Mouse (Mus musculus) right cerebral cortex, postnatal 4 days (tissue): ENCODE data around the gene Lrrfip1.

Experiments used
- DNase-seq: peaks from one replicate; pipeline ENCODE4 v3.0.0-alpha.2; 2022

Lrrfip1 gene

GRCm38 (mm10) chr1:91088027-91088426 is 89.5 kb downstream of the Lrrfip1 start:
- DNase-seq, result no peak

DNA sequence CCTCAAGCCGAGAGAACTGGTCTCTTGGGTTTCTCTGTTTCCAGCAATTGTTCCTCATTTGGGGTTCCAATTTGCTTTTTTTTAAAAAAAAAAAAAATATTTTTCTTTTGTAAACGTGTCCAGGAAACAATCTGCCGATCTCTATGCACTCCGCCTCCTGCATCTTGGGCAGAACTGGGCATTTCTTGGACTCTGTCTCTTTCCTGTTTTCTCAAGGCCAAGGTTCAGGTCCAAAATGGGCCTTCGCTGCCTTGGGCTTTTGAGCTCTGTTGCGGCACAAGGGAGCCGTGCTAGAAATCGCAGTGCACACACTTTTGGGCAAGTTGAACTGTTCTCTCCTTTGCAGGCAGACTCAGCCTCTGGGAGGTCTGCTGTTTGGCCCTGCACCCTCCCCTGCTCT is 90.4 kb downstream of the Lrrfip1 start:
- DNase-seq, result no peak

GRCm38 (mm10) chr1:91090456-91090855 is 91.9 kb downstream of the Lrrfip1 start:
- no peak for DNase-seq

DNA sequence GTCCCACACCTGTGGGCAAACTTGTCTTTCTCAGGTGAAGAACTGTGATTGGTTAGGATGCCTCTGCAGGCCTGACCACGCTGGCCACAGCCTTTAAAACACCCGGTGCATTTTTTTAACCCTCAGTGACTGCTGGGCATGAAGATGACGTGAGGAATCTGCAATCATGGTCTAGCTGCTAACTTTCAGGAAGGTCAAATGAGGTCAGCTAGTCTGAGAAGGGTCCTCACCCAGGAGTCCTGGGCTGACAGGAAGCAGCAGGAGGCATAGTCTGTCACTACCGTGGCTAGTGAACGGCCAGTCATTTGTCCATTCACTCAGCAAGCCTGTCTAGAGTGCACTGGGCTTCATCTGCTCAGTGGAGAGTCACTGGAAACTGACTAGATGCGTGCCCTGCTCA is 93.9 kb downstream of the Lrrfip1 start:
- DNase-seq, result no peak

DNA sequence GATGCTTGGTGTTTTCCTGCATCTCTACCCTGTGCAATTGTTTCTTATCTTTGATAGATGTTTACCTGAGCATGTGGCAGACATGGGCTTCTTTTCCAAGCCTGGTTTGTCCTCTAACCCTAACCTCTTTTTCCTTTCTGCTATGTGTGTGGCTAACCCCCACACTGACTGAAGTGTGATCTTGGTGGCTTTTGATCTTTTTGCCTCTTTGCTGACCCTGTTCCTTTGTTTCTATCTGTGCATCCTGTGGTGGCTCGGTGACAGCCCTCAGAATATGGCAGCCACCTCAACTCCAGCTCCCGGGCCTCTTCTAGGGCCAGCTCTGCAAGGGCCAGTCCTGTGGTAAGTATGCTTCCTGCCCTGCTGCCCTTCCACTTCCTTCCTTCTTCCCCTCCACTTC is 94.8 kb downstream of the Lrrfip1 start:
- DNase-seq, result no peak

DNA sequence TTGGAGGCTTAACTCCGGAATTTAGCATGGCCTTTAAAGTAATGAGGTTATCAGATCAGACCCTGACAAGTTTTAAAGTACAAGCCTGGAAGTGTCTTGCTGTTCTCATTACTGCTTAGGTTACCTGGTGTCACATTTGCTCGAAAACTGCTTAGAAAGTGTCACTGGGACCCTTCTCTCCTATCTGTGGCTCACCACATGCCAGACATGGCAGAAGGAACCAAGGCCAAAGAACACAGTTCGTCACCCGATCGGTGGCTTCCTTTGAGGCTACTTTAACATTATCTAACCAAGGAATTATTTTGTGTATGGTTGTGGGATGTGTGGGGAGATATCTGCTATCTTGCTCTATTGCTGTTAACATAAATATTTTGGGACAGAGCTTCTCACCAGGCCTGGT is 95.5 kb downstream of the Lrrfip1 start:
- no peak for DNase-seq

- no peak for DNase-seq
Measured at GRCm38 (mm10) chr1:91095258-91095657, 96.7 kb downstream of the Lrrfip1 start.

- no peak for DNase-seq
Measured at GRCm38 (mm10) chr1:91095853-91096252, 97.3 kb downstream of the Lrrfip1 start.

GRCm38 (mm10) chr1:91096490-91096889 is 98.0 kb downstream of the Lrrfip1 start:
- DNase-seq, result no peak

- no peak for DNase-seq
Measured at GRCm38 (mm10) chr1:91097283-91097834, 98.8 kb downstream of the Lrrfip1 start.

- DNase-seq, result peak; percentile 73
Measured at GRCm38 (mm10) chr1:91098887-91099286, 100.3 kb downstream of the Lrrfip1 start.

DNA sequence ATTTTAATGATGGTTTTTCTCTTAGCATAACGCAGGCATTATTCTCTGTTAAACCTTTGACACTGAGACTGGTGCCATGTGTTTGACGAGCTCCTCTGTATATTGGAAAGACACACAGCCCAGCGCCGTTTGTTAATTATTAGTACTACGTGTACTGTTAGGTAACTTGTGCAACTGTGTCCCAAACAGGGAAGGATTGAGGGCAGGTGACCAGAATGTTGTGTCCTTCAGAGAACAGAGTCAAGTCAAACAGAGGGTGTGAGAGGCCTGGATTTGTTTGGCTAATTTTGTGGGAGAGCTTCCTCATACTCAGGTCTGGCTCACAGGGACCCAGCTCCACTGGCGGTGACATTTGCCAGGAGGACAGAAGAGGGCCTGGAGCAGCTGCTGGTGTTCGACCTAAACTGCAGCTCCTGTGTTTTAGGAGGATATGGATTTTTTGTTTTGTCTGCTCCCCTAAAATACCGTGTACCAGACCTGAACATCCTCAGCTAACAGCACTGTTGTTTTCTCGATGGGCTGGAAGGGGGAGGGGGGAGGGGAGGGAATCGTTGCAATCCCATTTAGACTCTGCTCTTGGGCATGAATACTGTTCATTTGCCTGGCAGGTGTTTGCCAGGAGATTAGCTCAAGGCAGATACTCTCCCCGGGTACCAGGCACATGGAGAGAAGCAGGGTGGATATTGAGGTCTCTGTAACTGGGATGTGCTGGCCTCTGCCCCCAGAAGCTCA is 103.3 kb downstream of the Lrrfip1 start:
- DNase-seq, result no peak

DNA sequence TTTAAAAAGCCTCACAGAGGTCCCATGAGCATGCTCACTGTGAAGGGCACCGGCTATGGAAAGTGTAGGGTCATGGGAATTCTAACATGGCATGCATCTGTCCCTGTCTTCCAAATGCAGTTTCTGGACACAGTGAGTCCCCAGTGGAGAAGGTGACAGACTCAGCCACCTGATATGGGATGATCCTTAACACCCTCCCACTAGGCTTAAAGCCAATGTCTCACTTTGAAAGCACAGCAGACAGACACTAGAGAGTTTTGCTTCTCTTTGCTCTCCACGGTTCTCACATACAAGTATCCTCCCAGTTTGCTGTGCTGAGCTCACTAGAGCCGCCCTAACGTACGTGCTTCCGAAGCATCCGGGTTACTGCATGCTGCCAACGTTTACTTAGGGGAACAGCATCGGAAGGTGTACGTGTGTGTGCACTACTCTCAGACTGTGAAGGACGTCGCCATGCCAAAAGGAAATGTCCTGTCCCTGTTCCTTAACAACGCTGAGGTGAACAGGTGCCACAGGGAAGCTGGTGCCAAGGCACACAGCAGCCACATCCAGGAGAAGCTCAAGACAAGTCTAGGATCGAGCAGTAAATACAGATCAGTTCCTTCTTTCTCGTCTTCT is 104.9 kb downstream of the Lrrfip1 start:
- DNase-seq, result no peak

GRCm38 (mm10) chr1:91107548-91107947 is 109.0 kb downstream of the Lrrfip1 start:
- no peak for DNase-seq

- no peak for DNase-seq
Measured at GRCm38 (mm10) chr1:91109302-91109701, 110.8 kb downstream of the Lrrfip1 start.

- DNase-seq, result no peak
Measured at GRCm38 (mm10) chr1:91112171-91112570, 113.6 kb downstream of the Lrrfip1 start.

GRCm38 (mm10) chr1:91112606-91113005 is 114.1 kb downstream of the Lrrfip1 start:
- no peak for DNase-seq

DNA sequence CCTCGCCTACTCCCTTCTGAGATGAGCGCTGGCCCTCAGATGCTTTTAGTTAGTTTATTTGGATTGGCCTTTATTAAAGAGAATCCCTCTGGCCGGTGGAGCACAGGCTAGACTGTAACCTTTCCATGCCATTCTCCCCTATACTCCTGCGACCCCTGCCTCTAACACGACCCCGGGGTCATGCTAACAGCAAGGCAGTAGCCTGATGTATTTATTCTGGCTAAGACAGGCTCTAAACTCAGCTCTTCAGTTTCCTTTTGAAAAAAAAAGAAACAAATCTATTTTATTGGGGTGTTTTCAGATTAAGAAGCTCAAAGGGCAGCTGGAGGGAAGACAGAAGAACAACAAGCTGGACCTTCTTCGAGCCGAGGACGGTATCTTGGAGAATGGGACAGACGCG is 123.6 kb downstream of the Lrrfip1 start:
- no peak for DNase-seq

GRCm38 (mm10) chr1:91123004-91123403 is 124.5 kb downstream of the Lrrfip1 start:
- DNase-seq, result no peak

DNA sequence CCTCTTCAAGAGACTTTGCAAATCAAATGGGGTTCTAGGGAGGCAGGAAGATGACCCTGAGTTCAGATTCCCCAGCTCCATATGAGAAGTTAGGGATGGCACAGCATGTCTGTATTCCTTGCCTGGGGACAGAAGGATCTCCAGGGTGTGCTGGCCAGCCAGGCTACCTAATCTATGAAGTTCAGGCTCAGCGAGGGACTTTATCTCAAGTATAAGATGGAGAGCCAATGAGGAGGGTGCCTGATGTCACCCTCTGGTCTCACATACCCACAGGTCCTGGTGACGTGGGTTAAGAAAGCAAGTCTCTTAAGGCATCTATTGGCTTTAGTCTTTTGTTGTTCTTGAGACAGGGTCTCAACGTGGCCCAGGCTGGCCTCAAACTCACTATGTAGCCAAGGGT is 124.9 kb downstream of the Lrrfip1 start:
- DNase-seq, result no peak

DNA sequence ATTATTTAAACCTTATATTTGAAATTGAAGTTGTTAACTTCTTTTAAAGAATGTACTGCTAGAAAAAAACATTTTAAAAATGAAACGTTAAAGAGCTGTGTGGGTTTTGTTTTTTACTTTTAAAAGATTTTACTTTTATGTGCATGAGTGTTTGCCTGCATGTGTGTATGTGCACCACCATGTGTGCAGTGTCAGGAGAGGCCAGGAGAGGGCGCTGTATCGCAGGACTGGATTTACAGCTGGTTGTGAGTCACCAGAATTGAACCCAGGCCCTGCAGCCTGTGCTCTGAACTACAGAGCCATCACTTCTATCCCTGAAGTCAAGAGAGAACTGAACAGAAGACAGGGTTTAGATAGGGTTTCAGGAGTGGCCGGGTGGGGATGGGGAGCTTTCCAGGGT is 130.3 kb downstream of the Lrrfip1 start:
- no peak for DNase-seq

GRCm38 (mm10) chr1:91137036-91137435 is 138.5 kb downstream of the Lrrfip1 start:
- no peak for DNase-seq

DNA sequence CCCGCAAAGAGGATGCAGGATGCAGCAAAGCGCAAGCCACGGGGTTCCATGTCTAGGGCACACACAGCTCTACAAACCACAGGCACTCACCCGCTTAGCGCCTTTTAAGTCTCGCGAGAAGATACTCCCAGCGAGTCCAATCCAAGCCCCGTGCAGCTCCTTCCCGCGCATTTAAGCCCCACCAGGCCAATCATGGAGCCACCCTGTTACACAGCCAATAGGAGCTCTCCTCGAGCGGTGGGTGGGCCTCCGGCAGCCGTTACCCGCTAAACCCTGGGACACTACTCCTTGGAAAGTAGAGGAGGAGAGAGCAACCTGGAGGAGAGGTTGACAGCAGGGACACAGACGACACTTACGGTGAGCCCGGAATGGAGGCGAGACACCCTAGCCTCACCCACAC is 146.3 kb downstream of the Lrrfip1 start, which contains the start of gene Rbm44:
Gene Rbm44, plus strand, starts transcription at position 277 of the 400 bp plus-strand sequence.
- DNase-seq, result no peak

DNA sequence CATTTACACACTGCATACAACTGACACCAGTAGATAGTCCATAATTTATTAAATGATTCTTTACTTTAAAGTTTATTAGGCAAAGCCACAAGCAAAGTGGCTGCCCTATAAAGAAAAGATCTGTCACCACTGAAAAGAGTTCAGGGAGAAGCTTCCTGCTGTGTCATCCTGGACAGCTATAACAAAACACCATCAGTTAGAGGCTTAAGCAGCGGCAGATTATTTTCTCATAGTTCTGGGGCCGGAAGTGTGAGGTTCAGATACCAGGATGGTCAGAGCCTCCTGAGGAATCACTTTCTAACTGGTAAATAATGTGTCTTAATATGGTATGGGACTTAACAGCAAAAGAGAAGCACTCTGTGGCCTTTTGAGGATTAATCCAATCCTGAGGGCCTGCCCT is 153.0 kb downstream of the Lrrfip1 start:
- no peak for DNase-seq
